Mouse (Mus musculus): ENCODE measurements around the gene Nfib. TPM values are rescaled to one million over a fixed set of nuclear protein-coding genes. Genes with fewer than 3 reads are reported as not detected.

Gene Nfib
- total and polyA plus RNA-seq, 2 experiments = 16.4 to 50.0 TPM

GRCm38 (mm10) chr4:82398282-82398681 is 307.3 kb downstream of the Nfib start:
- H3K27me3 ChIP-seq (ENCODE audit: control insufficient read depth, insufficient read depth, low read length) = no peaks in the 10 kb centered on the region
- no peaks in the 10 kb centered on the region for H3K36me3 ChIP-seq (ENCODE audit: control insufficient read depth, insufficient read depth, low read length)
- H3K27ac ChIP-seq (replicated peaks; ENCODE audit: insufficient read depth, low read depth, low read length) = no peak overlapping the region
- H3K4me1 ChIP-seq (ENCODE audit: control insufficient read depth, insufficient read depth, low read length) = peaks cover 30% of the 10 kb centered on the region
- H3K9ac ChIP-seq (ENCODE audit: low read depth, low read length) = no peak overlapping the region
- TF ChIP-seq CTCF (IDR thresholded peaks at IDR 0.05; ENCODE audit: low read depth, low read length) (no peak), POLR2A (IDR thresholded peaks at IDR 0.05; ENCODE audit: extremely low read depth, insufficient read depth, low read length) (no peak)
- no peak overlapping the region for H3K4me3 ChIP-seq (ENCODE audit: insufficient read depth, low read depth, low read length)
- 90% methylated on average over 2 of the region's 2 CpGs for WGBS
- peaks cover 17% of the 10 kb centered on the region; the same call in 1 of the 2 replicates for H3K79me2 ChIP-seq (ENCODE audit: control insufficient read depth, insufficient read depth, low read length)
- DNase-seq (ENCODE audit: extremely low read depth, low read depth, low spot score) = no peak

DNA sequence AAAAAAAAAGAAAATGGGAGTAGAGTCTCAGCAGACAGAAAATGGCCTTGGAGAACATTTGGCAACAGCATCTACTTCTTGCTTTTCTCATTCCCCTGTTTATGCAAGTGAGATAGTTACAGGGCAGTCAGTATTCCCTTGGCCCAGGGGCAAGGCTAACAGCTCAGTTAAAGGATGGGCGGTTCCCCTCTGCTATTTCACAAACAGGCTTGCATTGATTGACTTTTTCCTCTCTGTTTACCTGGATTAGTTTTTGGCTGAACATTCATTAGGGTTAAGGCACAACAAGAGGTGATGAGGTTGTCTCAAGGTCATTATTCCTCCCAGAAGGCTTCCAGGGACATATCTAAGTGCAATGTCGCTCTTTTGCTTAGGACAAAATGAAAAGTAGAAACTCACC is 308.7 kb downstream of the Nfib start:
- Histone ChIP-seq H3K4me1 (ENCODE audit: control insufficient read depth, insufficient read depth, low read length) (peaks cover 34% of the 10 kb centered on the region), H3K36me3 (ENCODE audit: control insufficient read depth, insufficient read depth, low read length) (no peaks in the 10 kb centered on the region), H3K9ac (ENCODE audit: low read depth, low read length) (no peak overlapping the region), H3K27me3 (ENCODE audit: control insufficient read depth, insufficient read depth, low read length) (no peaks in the 10 kb centered on the region), H3K79me2 (ENCODE audit: control insufficient read depth, insufficient read depth, low read length) (peaks cover 10% of the 10 kb centered on the region; the same call in 1 of the 2 replicates), H3K27ac (replicated peaks; ENCODE audit: insufficient read depth, low read depth, low read length) (no peak overlapping the region), H3K4me3 (ENCODE audit: insufficient read depth, low read depth, low read length) (no peak overlapping the region)
- peak; percentile 98 for DNase-seq (ENCODE audit: extremely low read depth, low read depth, low spot score)
- TF ChIP-seq POLR2A (IDR thresholded peaks at IDR 0.05; ENCODE audit: extremely low read depth, insufficient read depth, low read length) = no peak
- TF ChIP-seq CTCF (IDR thresholded peaks at IDR 0.05; ENCODE audit: low read depth, low read length) = no peak
- WGBS = 19% methylated on average over 2 of the region's 2 CpGs

GRCm38 (mm10) chr4:82396003-82396402 is 309.5 kb downstream of the Nfib start:
- Histone ChIP-seq H3K79me2 (ENCODE audit: control insufficient read depth, insufficient read depth, low read length) (peaks cover 13% of the 10 kb centered on the region; the same call in 1 of the 2 replicates), H3K36me3 (ENCODE audit: control insufficient read depth, insufficient read depth, low read length) (no peaks in the 10 kb centered on the region), H3K4me3 (ENCODE audit: insufficient read depth, low read depth, low read length) (no peak overlapping the region), H3K27ac (replicated peaks; ENCODE audit: insufficient read depth, low read depth, low read length) (peak overlapping the region; percentile 79), H3K27me3 (ENCODE audit: control insufficient read depth, insufficient read depth, low read length) (no peaks in the 10 kb centered on the region), H3K9ac (ENCODE audit: low read depth, low read length) (no peak overlapping the region), H3K4me1 (ENCODE audit: control insufficient read depth, insufficient read depth, low read length) (peaks cover 36% of the 10 kb centered on the region)
- TF ChIP-seq CTCF (IDR thresholded peaks at IDR 0.05; ENCODE audit: low read depth, low read length) (no peak), POLR2A (IDR thresholded peaks at IDR 0.05; ENCODE audit: extremely low read depth, insufficient read depth, low read length) (no peak)
- 32% methylated on average over 4 of the region's 4 CpGs for WGBS
- peak; percentile 87 for DNase-seq (ENCODE audit: extremely low read depth, low read depth, low spot score)

DNA sequence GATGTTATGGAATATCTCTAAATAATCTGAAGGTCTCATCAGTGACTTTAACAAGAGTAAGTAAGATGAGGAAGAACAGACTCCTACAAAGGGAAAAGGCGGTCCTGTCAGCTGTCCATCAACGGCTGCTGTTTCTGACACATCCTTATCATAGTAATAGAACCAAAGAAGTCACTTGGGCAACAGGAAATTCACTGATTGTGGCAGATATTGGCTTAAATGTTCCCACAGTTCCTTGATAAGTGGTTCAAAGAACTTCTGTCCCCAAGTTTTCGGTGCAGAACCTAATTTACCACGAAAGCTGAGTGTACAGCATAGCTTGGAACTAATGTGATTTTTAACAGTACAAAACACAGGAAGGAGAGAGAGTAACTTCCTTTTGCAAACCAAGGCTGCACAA is 311.2 kb downstream of the Nfib start:
- H3K4me1 ChIP-seq (ENCODE audit: control insufficient read depth, insufficient read depth, low read length) = peaks cover 28% of the 10 kb centered on the region
- no peak overlapping the region for H3K4me3 ChIP-seq (ENCODE audit: insufficient read depth, low read depth, low read length)
- TF ChIP-seq POLR2A (IDR thresholded peaks at IDR 0.05; ENCODE audit: extremely low read depth, insufficient read depth, low read length) (no peak), CTCF (IDR thresholded peaks at IDR 0.05; ENCODE audit: low read depth, low read length) (no peak)
- 67% methylated on average over 4 of the region's 4 CpGs for whole genome bisulfite sequencing
- H3K27ac ChIP-seq (replicated peaks; ENCODE audit: insufficient read depth, low read depth, low read length) = 0 out of 2 replicates have a peak overlapping the region, but pooled peaks have one; percentile 16
- H3K9ac ChIP-seq (ENCODE audit: low read depth, low read length) = no peak overlapping the region
- peaks cover 15% of the 10 kb centered on the region; the same call in 1 of the 2 replicates for H3K79me2 ChIP-seq (ENCODE audit: control insufficient read depth, insufficient read depth, low read length)
- no peaks in the 10 kb centered on the region for H3K36me3 ChIP-seq (ENCODE audit: control insufficient read depth, insufficient read depth, low read length)
- DNase-seq (ENCODE audit: extremely low read depth, low read depth, low spot score) = no peak
- H3K27me3 ChIP-seq (ENCODE audit: control insufficient read depth, insufficient read depth, low read length) = no peaks in the 10 kb centered on the region

GRCm38 (mm10) chr4:82393021-82393420 is 312.5 kb downstream of the Nfib start:
- Histone ChIP-seq H3K27ac (replicated peaks; ENCODE audit: insufficient read depth, low read depth, low read length) (peak overlapping the region; percentile 77), H3K9ac (ENCODE audit: low read depth, low read length) (no peak overlapping the region)
- peak; percentile 99 for DNase-seq (ENCODE audit: extremely low read depth, low read depth, low spot score)

GRCm38 (mm10) chr4:82392496-82392895 is 313.1 kb downstream of the Nfib start:
- H3K4me3 ChIP-seq (ENCODE audit: insufficient read depth, low read depth, low read length) = no peak overlapping the region
- H3K36me3 ChIP-seq (ENCODE audit: control insufficient read depth, insufficient read depth, low read length) = no peaks in the 10 kb centered on the region
- 46% methylated on average over 9 of the region's 9 CpGs for WGBS
- no peak for DNase-seq (ENCODE audit: extremely low read depth, low read depth, low spot score)
- H3K4me1 ChIP-seq (ENCODE audit: control insufficient read depth, insufficient read depth, low read length) = peaks cover 29% of the 10 kb centered on the region
- peaks cover 11% of the 10 kb centered on the region; the same call in 1 of the 2 replicates for H3K79me2 ChIP-seq (ENCODE audit: control insufficient read depth, insufficient read depth, low read length)
- no peak for TF ChIP-seq CTCF (IDR thresholded peaks at IDR 0.05; ENCODE audit: low read depth, low read length)
- no peak for TF ChIP-seq POLR2A (IDR thresholded peaks at IDR 0.05; ENCODE audit: extremely low read depth, insufficient read depth, low read length)
- H3K27me3 ChIP-seq (ENCODE audit: control insufficient read depth, insufficient read depth, low read length) = no peaks in the 10 kb centered on the region
- no peak overlapping the region for H3K9ac ChIP-seq (ENCODE audit: low read depth, low read length)
- peak overlapping the region; percentile 77 for H3K27ac ChIP-seq (replicated peaks; ENCODE audit: insufficient read depth, low read depth, low read length)

More at GRCm38 (mm10) chr4:82393021-82393420, 312.5 kb downstream of the Nfib start:
- TF ChIP-seq CTCF (IDR thresholded peaks at IDR 0.05; ENCODE audit: low read depth, low read length) = no peak
- no peak for TF ChIP-seq POLR2A (IDR thresholded peaks at IDR 0.05; ENCODE audit: extremely low read depth, insufficient read depth, low read length)
- peaks cover 11% of the 10 kb centered on the region; the same call in 1 of the 2 replicates for H3K79me2 ChIP-seq (ENCODE audit: control insufficient read depth, insufficient read depth, low read length)
- no peak overlapping the region for H3K4me3 ChIP-seq (ENCODE audit: insufficient read depth, low read depth, low read length)
- 10% methylated on average over 4 of the region's 4 CpGs for WGBS
- no peaks in the 10 kb centered on the region for H3K36me3 ChIP-seq (ENCODE audit: control insufficient read depth, insufficient read depth, low read length)
- H3K27me3 ChIP-seq (ENCODE audit: control insufficient read depth, insufficient read depth, low read length) = no peaks in the 10 kb centered on the region
- H3K4me1 ChIP-seq (ENCODE audit: control insufficient read depth, insufficient read depth, low read length) = peaks cover 27% of the 10 kb centered on the region

Data from liver, adult 2 months (tissue).